Mouse (Mus musculus) erythroblast, embryonic 14.5 days (primary cell): ENCODE results near the gene Dis3.

Experiments used
- GATA1 ChIP-seq: IDR thresholded peaks from 2 replicates; pipeline ENCODE4 v1.6.1; 2012; ENCODE audit warnings: low read length, inconsistent platforms, mixed read lengths
- TAL1 ChIP-seq: IDR thresholded peaks from 3 replicates; pipeline ENCODE4 v1.6.1; 2012; ENCODE audit warnings: low read length, inconsistent platforms, mixed read lengths

DNA sequence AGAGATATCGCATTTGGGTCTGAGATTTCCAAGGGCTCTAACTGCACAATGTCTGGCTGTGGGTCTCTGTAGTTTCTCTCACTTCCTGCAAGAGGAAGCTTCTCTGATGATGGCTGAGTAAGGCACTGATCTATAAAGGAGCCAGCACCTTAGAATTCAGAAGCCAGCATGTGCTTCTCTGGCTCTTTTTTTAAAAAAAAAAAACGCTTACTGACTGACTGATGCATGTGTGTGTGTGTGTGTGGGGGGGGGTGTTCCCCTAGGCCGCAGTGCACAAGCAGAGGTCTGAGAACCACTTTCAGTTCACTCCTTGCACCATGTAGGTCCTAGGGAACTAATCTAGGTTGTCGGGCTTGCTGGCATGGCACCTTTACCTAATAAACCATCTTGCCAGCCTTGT, 58.2 kb downstream of the Dis3 start:
- TF ChIP-seq GATA1: no peak
- TF ChIP-seq TAL1: no peak
